Mouse (Mus musculus) midbrain, embryonic 10.5 days (tissue): Measurements from ENCODE around the gene Dlg4. TPM values are rescaled to one million over a fixed set of nuclear protein-coding genes. Genes with fewer than 3 reads are reported as not detected.

Source experiments
- DNase-seq: peaks from one replicate; pipeline ENCODE4 v3.0.0-alpha.2; 2017; ENCODE audit warnings: low spot score
- H3K27ac ChIP-seq: fragments of 300-500 bp; sonication (generic); replicated peaks from 2 replicates; pipeline ENCODE4 v1.5.1; 2016; ENCODE audit warnings: mild to moderate bottlenecking
- H3K27me3 ChIP-seq: fragments of 300-500 bp; sonication (generic); 2 replicates; pipeline ENCODE4 v1.6.1; 2016; ENCODE audit warnings: low read depth, mild to moderate bottlenecking; ENCODE audit not compliant: poor library complexity, severe bottlenecking
- H3K36me3 ChIP-seq: fragments of 300-500 bp; sonication (generic); 2 replicates; pipeline ENCODE4 v1.6.1; 2016; ENCODE audit warnings: mild to moderate bottlenecking, moderate library complexity
- H3K4me1 ChIP-seq: fragments of 300-500 bp; sonication (generic); 2 replicates; pipeline ENCODE4 v1.6.1; 2016
- H3K4me3 ChIP-seq: fragments of 300-500 bp; sonication (generic); 2 replicates; pipeline ENCODE4 v1.5.1; 2016; ENCODE audit warnings: mild to moderate bottlenecking, moderate library complexity
- H3K9me3 ChIP-seq: fragments of 300-500 bp; sonication (generic); replicated peaks from 2 replicates; pipeline ENCODE4 v1.6.1; 2016; ENCODE audit warnings: mild to moderate bottlenecking
- WGBS: fragments of 180-500 bp; shearing (Covaris S2); methylation state at CpG from one replicate; pipeline ENCODE4 v1.1.7; 2016; 5-methylcytosine and 5-hydroxymethylcytosine counted together
- polyA plus RNA-seq: library from polyadenylated mRNA; unstranded; fragments of >200 nt; fragmentation: Nextera tagmentation; extraction: Ambion mirVana; gene quantifications from 2 replicates; pipeline ENCODE4 v1.2.1, GENCODE M21; 2016

Dlg4 gene
- polyA plus RNA-seq, 1 experiment from 2014 or later: 16.6 TPM

DNA sequence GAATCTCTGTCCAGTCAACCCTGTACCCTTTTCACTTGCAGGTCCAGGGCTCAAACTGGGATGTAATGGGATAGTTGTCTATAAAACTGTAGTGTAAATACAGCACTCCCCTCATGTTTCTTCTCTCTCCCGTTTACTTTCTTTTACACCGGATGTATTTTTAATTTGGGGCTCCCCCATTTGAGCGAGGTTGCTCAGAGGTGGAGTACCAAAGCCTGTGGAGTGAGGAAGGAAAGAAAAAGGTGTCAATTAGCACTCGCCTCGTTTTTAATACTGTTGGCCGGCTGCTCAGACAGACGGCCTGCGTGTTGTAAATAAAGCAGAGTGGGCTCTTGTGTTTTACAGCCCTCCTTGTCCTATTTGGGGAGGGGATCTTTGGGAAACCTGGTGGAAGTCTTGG lies 17.1 kb upstream of the Dlg4 start:
- WGBS: 87% methylated on average over 8 of the region's 8 CpGs
- Histone ChIP-seq H3K4me1 (peaks cover 71% of the 10 kb centered on the region), H3K27ac (no peak overlapping the region), H3K4me3 (peak overlapping the region; percentile 97), H3K9me3 (no peaks in the 10 kb centered on the region), H3K36me3 (peaks cover 45% of the 10 kb centered on the region), H3K27me3 (no peaks in the 10 kb centered on the region)
- DNase-seq: no peak

DNA sequence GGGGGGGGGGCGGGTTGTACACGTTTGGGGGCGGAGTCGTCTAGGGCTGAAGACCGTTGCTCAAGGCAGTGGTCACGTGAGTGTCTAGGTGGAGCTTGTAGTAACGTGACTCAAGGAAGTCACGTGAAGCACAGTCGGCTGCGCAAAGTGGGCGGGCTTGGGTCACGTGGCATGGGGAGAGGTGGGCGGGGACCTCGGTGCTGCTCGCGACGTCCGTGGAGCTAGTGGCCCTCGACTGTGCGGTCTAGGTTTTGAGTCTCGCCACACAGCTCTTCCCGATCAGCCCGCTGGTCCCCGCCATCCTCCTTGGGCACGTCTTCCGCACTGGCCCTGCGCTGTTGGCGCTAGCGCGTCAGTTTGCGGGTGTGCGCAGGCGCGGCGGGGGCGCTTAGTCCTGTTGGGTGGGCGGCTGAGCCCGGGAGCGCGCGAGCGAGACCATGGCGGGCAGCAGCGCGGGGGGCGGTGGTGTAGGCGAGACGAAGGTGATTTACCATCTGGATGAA lies 16.3 kb upstream of the Dlg4 start, which contains the start of gene Dvl2:
TSS of gene Dvl2 (plus strand) at position 200 of the 503 bp plus-strand sequence.
- Histone ChIP-seq H3K9me3 (no peaks in the 10 kb centered on the region), H3K4me3 (peak within 1 kb of the TSS; percentile 97), H3K4me1 (peaks cover 68% of the 10 kb centered on the region), H3K36me3 (peaks cover 50% of the 10 kb centered on the region), H3K27ac (peak within 1 kb of the TSS; percentile 94), H3K27me3 (no peaks in the 10 kb centered on the region)
- peak; percentile 96 for DNase-seq
- under 1% methylated on average over 48 of the region's 48 CpGs for WGBS

DNA sequence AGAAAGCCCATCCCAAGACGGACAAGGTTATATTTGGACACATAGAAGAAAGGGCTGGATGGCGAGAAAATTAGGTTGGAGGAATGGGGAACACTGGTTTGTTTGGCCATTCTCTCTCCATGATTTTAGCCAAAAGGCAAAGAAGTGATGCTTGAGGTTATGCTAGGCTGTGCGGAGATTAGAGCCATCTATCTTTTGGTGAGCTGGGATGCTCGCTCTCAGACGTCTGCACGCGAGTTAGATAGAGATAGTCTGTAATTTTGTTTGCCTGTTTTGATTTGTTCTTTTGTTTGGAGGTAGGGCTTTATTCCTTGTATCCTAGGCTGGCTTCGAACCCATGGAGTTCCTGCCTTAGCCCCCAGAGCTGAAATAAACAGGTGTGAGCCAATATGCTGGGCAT lies 15.6 kb upstream of the Dlg4 start:
- Histone ChIP-seq H3K36me3 (peaks cover 58% of the 10 kb centered on the region), H3K4me3 (peak overlapping the region; percentile 89), H3K4me1 (peaks cover 71% of the 10 kb centered on the region), H3K27me3 (no peaks in the 10 kb centered on the region), H3K9me3 (no peaks in the 10 kb centered on the region), H3K27ac (peak overlapping the region; percentile 94)
- no peak for DNase-seq
- WGBS: 16% methylated on average over 8 of the region's 8 CpGs

DNA sequence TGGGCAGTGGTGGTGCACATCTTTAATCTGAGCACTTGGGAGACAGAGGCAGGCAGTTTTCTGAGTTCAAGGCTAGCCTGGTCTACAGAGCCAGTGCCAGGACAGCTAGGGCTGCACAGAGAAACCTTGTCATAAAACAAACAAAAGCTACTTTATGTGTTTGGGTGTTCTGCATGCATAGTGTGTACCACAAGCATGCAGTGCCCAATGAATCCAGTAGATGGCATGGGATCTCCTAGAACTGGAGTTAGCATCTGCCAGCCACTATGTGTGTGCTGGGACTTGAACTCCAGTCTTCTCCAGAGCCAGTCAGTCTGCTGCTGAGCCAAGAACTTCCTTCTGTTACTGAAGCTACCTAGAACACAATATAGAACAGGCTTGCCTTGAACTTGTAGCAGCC lies 14.9 kb upstream of the Dlg4 start:
- Histone ChIP-seq H3K4me1 (peaks cover 69% of the 10 kb centered on the region), H3K27ac (no peak overlapping the region), H3K36me3 (peaks cover 65% of the 10 kb centered on the region), H3K4me3 (peak overlapping the region; percentile 89), H3K27me3 (no peaks in the 10 kb centered on the region), H3K9me3 (no peaks in the 10 kb centered on the region)
- DNase-seq: no peak

DNA sequence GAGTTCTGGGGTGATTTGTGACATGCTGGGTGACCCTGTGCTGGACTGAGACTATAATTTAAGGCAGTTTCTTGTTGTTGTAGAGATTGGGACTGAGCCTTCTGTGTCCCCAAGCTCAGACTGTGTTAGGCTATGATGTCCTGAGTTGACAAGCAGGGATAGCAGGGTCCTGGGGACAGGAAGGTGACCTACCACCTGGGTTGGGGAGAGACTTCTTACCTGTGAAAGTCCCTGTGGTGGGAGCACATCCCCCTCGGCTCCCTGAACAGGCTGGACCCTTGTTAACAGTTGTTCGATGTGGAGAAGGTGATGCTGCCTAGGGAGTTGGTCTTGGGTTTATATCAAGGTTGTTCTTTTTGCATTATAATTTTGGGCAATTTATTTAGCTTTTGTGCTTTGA lies 14.3 kb upstream of the Dlg4 start:
- Histone ChIP-seq H3K36me3 (peaks cover 71% of the 10 kb centered on the region), H3K27me3 (no peaks in the 10 kb centered on the region), H3K9me3 (no peaks in the 10 kb centered on the region), H3K27ac (no peak overlapping the region), H3K4me3 (peak overlapping the region; percentile 89), H3K4me1 (peaks cover 63% of the 10 kb centered on the region)
- no peak for DNase-seq
- 89% methylated on average over 2 of the region's 2 CpGs for WGBS

DNA sequence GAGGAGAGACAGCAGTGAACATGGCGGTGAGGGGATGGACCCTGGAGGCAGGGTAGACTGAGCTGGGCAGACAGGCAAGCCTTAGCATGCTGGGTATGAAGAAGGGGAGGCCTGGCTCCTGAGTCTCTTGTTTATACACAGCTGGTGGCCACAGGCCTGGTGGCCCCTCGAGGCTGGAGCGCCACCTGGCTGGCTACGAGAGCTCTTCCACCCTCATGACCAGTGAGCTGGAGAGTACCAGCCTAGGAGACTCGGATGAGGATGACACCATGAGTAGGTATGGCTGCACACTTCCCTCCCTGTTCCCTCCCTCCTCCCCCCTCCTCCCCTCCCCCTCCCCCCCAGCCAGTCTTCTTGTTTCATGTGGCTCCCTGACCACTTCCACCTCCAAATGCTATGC lies 11.2 kb upstream of the Dlg4 start:
- H3K36me3 ChIP-seq: peaks cover 74% of the 10 kb centered on the region
- peak overlapping the region; percentile 0; the same call in 1 of the 2 replicates for H3K4me3 ChIP-seq
- 61% methylated on average over 5 of the region's 5 CpGs for WGBS

DNA sequence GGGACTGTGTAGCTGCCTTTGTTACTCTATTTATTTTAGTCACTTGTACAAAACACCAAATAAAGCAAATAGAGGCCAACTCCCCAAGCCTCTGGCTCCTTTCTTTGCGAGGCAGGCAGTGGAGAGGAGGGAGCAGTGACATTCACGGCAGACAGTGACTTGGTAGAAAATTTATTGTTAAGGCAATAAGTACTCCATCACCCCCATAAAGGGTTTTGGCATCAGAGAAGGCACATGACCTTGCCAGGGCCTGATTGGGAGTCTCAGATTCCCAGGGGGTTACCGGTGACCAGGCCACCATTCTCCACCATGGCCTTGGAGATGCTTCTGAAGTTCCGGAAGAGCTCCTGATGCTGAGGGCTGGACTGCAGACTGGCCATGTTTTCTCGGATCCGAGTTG lies 6.7 kb upstream of the Dlg4 start:
- Histone ChIP-seq H3K36me3 (peaks cover 92% of the 10 kb centered on the region), H3K4me3 (no peak overlapping the region), H3K27me3 (no peaks in the 10 kb centered on the region), H3K4me1 (peaks cover 22% of the 10 kb centered on the region), H3K27ac (no peak overlapping the region), H3K9me3 (no peaks in the 10 kb centered on the region)
- WGBS: 95% methylated on average over 6 of the region's 6 CpGs
- no peak for DNase-seq

More for the DNA sequence above, 11.2 kb upstream of the Dlg4 start:
- Histone ChIP-seq H3K4me1 (peaks cover 38% of the 10 kb centered on the region), H3K27me3 (no peaks in the 10 kb centered on the region), H3K27ac (no peak overlapping the region), H3K9me3 (no peaks in the 10 kb centered on the region)
- DNase-seq: no peak

DNA sequence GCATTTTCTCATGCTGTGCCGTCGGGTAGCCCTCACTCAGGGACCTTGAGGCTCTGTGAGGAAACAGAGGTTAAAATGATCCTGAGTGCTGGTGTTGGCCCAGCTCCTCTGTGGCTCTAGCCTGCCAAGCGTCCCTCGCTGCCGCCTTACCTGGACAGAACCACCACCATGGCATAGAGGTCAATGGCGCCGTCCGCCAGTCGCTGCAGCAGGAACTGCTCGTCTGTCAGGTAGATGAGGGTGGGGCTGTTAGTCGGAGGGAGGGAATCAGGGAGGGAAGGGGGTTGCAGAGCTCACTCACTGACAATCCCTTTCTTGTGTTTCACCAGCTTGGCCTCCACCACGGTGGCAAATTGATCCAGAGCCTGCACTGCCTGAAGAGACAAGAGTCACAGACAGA lies 6.2 kb upstream of the Dlg4 start:
- Histone ChIP-seq H3K27ac (no peak overlapping the region), H3K4me3 (no peak overlapping the region), H3K9me3 (no peaks in the 10 kb centered on the region), H3K36me3 (peaks cover 87% of the 10 kb centered on the region), H3K27me3 (no peaks in the 10 kb centered on the region), H3K4me1 (peaks cover 25% of the 10 kb centered on the region)
- DNase-seq: no peak
- 91% methylated on average over 12 of the region's 12 CpGs for WGBS

DNA sequence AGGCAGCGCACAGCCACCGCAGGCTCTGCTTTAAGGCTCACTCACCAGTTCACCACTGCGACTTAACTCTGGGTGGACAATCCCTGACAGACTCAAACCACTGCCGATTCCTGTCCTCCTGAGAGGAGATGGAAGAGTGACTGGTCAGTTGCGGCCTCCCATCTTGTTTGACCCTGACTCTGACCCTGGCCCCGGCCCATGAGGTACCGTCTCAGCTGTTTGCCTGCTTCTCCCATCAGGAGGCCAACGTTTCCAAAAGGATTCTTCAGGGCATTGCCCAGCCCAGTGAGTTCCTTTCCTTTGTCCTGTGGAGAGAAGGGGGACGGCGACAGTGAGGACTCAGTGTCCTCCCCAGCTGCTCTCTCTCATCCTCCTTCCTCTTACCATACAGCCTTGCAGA lies 5.8 kb upstream of the Dlg4 start:
- no peak for DNase-seq
- no peaks in the 10 kb centered on the region for H3K27me3 ChIP-seq
- peaks cover 83% of the 10 kb centered on the region for H3K36me3 ChIP-seq
- peaks cover 27% of the 10 kb centered on the region for H3K4me1 ChIP-seq
- H3K27ac ChIP-seq: no peak overlapping the region
- WGBS: 73% methylated on average over 10 of the region's 10 CpGs
- H3K4me3 ChIP-seq: no peak overlapping the region
- H3K9me3 ChIP-seq: no peaks in the 10 kb centered on the region

DNA sequence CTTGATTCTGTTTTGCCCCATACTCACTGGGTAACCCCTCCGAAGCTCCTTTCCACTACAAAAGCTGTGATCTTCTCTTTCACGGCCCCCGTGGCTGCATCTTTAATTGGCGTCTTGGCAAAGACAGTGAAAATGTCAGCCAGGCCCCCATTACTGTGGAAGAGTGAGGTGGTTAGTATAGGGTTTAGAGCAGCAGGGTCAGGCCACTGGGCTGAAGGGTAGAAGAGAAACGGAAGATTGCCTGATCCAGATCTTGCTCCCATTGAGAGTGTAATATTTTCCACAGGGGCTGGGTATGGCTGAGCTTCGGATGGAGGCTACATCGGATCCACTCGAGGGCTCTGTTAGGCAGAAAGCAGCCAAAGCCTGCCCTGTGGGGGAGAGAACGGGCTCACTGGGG lies 3.8 kb upstream of the Dlg4 start:
- Histone ChIP-seq H3K27ac (no peak overlapping the region), H3K4me1 (peaks cover 44% of the 10 kb centered on the region), H3K27me3 (no peaks in the 10 kb centered on the region), H3K4me3 (no peak overlapping the region), H3K36me3 (peaks cover 63% of the 10 kb centered on the region), H3K9me3 (no peaks in the 10 kb centered on the region)
- 92% methylated on average over 9 of the region's 9 CpGs for WGBS
- DNase-seq: no peak

DNA sequence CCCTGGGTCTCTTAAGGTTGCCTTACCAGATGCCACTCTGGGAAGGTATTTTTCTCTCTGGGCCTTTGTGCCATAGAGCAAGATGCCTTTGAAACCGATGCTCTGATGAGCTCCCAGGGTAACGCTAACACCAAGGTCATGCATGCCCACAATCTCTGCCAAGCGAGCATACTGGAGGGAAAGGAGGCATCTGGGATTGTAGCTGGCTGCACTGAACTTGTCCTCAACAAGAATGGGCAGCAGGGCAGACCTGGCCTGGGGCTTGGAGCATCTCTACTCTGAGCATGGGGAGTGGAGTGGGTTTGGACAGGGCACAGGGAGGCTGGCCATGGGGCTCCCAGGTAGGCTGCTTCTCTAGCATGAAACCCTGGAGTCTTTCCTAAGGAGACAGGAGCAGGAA lies 3.3 kb upstream of the Dlg4 start:
- 87% methylated on average over 3 of the region's 3 CpGs for WGBS
- Histone ChIP-seq H3K4me1 (peaks cover 49% of the 10 kb centered on the region), H3K27me3 (no peaks in the 10 kb centered on the region), H3K27ac (no peak overlapping the region), H3K9me3 (no peaks in the 10 kb centered on the region), H3K4me3 (peak overlapping the region; percentile 60; the same call in 1 of the 2 replicates), H3K36me3 (peaks cover 58% of the 10 kb centered on the region)
- no peak for DNase-seq

DNA sequence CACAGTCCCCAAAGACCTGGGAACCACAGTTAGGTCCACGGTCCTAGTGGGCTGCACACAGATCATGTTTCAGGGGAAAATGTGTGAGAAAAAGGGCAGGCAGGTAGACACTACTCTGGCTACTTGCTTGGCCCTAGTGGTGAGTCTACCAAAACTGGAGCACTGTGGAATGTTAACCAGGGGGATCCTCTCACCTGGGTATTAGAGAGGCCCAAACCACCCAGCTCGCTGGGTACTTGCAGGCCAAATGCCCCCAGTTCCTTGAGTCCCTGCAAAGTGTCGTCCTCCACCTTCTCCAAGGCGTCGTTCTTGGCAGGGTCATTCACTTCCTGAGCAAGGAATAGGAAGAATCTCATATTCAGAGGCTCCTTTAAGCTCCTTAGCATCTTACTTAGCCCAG lies 2.7 kb upstream of the Dlg4 start:
- Histone ChIP-seq H3K9me3 (no peaks in the 10 kb centered on the region), H3K4me3 (peak overlapping the region; percentile 60), H3K27me3 (no peaks in the 10 kb centered on the region), H3K4me1 (peaks cover 56% of the 10 kb centered on the region), H3K27ac (no peak overlapping the region), H3K36me3 (peaks cover 52% of the 10 kb centered on the region)
- DNase-seq: no peak
- WGBS: 65% methylated on average over 5 of the region's 5 CpGs

DNA sequence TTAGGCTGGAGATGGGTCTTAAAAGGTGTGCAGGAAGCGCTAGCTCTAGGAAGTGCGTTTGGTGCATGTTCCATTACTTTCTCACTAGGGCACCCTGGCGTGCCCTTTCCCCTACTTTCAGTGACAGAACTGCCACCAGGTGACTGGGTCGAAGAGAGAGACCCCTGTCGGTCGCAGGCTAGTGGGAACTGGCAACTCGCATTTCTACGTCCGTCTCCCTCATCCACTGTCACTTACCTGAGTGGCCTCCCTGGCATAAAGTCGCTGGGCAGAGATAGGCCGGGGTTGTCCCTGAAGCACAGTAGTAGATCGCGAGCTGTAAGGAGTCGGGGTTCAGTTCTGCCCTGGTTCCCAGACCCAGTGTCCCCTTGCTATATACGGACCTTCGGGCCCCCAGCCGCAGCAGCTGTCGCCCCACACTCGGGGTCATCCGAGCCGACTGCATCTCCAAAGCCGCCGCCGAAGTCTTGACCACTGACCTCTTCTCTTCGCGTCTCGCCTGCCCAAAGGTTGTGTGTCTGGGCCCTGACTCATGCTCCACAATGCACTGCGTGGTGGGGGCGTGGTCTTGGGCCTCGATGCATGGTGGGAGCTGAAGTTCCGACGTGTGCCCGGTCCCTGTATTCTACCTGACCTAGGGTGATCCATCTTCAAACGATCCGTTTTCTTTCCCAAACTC lies 1.7 kb upstream of the Dlg4 start, which contains the start of gene Acadvl:
TSS of gene Acadvl (minus strand) at position 532 of the 679 bp plus-strand sequence.
- peaks cover 42% of the 10 kb centered on the region for H3K36me3 ChIP-seq
- DNase-seq: peak; percentile 86
- H3K27ac ChIP-seq: peak within 1 kb of the TSS; percentile 83
- no peaks in the 10 kb centered on the region for H3K27me3 ChIP-seq
- H3K4me1 ChIP-seq: peaks cover 65% of the 10 kb centered on the region
- peak within 1 kb of the TSS; percentile 60 for H3K4me3 ChIP-seq
- WGBS: under 1% methylated on average over 35 of the region's 35 CpGs
- H3K9me3 ChIP-seq: no peaks in the 10 kb centered on the region
